Mouse (Mus musculus): ENCODE measurements at regions not wholly inside any gene's neighbourhood (a gene's known extent, or its start where the extent isn't known, plus 50 kb on each side); places are given as distances from the start of the nearest gene placed in this dataset.

DNA sequence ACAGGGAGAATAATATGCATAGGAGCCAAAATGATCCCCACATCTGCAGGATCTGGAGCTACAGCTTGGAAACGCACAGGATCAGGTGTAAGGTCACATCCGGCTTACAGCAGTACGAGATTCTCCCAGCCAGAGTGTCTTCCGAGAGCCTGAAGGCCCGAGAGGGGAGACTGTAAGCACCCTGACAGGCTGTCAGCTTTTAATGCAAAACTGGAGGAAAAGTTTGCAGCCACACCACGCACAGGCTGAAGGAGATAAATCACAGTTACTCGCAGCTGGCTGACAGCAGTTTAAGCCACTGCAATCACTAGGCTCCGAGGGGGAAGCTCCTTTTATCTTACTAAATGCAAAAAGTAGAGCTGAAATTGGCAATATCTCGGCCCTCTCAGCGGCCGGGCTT is 149.1 kb downstream of the Cyld start:
- TF ChIP-seq CTCF (IDR thresholded peaks at IDR 0.05; ENCODE audit: borderline replicate concordance, extremely low read depth, insufficient read depth, insufficient read length): no peak
- TF ChIP-seq POLR2A (IDR thresholded peaks at IDR 0.05; ENCODE audit: borderline replicate concordance, extremely low read depth, insufficient read depth, insufficient read length, poor library complexity, severe bottlenecking): no peak

Data from brain, embryonic 14.5 days (tissue).